Mouse (Mus musculus): ENCODE results near the gene AC124502.3. TPM values are rescaled to one million over a fixed set of nuclear protein-coding genes. Genes with fewer than 3 reads are reported as not detected.
A peak's percentile ranks its signal among the peaks of the same experiment; 100 is the strongest.
"Not testable (repeated sequence)": the region's sequence is repeated elsewhere in the genome, so short reads cannot be mapped to it uniquely, and the experiment has no call there.

The AC124502.3 gene
- total RNA-seq, 2 experiments from 2014 or later, result 0.46 to 0.59 TPM

DNA sequence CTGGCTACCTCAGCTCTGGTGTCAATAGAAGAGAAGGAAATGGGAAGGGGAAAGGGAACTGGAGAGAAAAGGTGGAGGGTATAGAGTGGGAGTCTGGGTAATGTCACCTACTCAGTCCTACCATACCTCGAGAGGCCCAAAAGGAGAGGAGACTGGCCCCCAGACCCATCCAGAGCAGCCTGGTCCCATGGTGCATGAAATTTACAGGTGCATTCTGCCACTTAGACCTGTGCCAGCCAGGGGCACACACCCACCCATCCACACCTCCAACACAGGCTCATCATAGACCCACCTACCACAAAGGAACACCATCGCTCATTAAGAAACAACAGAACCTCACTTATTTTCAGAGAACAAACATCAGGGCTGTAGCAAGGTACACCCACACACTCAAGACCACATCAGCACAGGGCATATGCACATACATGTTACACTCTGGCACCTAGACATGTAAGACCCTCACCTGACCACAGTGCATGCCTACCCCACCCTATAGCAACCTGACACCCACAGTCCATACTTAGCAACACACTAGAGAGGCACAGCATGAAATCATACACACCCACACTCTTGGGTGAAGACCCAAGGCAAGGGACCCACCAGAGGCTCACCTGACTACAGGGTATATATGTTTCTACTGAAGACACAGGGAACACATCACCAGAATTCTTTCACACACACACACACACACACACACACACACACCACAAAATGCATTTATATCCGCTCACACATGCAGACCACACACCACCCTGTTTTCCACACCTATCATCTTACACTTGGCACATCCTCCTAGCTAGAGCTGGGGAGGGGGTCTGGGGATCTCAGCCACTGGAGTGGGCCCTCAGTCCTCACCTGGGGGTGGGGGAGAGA is 45.5 kb downstream of the AC124502.3 start:
- H3K27ac ChIP-seq, result no peak overlapping the region
- H3K4me3 ChIP-seq, result no peak overlapping the region
- no peak for TF ChIP-seq CTCF (IDR thresholded peaks at IDR 0.05)
- DNase-seq, result no peak
- intact Hi-C loops (cut with DNase I), result no loop called here

DNA sequence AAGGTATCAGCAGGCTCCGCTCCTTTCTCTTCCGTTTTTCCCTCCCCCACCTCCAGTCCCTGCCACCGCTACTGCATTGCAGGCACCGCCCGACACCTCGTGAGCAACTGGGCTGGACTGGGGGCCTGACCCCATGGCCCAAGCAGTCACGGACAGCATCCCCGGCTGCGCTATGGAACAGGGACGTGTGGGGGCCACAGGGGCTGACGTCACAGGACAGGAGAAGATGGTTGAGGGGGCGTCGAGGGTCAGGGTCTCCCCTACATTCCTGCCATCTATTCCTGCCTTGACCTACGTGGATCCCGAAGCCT is 46.1 kb downstream of the AC124502.3 start:
- no peak for TF ChIP-seq CTCF (IDR thresholded peaks at IDR 0.05)
- no peak overlapping the region for H3K27ac ChIP-seq
- intact Hi-C loops (cut with DNase I), result loop anchor here (5.0 kb wide), 1 partner anchor 42 kb away; the partner anchor contains the start of gene Brms1
- DNase-seq, result no peak
- peak overlapping the region; percentile 72 for H3K4me3 ChIP-seq

DNA sequence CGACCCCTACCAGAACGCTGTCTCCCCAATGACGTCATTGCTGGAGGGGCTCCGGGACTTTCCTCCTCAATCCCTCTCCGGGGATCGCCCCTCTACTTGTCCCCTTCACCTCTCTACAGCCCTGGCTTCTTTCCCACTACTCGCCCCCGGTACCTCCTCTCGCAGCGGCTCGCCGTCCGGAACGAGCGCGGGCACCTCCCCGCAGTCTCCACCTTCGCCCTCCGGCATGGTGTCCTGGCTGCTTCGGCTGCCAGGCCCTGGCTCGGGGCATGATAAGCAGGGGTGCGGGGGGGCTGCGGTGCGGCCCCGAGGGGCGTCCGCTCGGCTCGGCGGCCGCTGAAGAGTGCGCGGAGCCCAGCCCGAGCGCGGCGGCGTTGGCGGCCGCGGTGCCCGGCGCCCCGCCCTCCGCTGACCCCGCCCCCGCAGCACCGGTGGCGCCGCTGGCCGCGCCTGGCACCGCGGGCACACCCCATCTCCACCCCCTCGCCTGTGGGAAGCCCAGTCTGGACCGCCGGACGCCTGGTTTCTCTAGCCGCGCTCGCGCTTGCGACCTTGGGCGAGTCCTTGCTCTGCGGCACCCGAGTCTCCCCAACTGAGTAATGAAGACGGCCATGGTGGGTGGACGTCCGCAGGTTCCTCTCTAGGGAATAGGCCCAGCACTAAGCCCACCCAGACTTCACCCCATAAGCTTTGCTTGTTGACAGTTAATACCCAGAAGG is 46.6 kb downstream of the AC124502.3 start, which contains the start of gene Tmem151a:
Gene Tmem151a (minus strand): TSS at position 387 of the 719 bp plus-strand sequence.
- intact Hi-C loops (cut with DNase I), result loop anchor here (5.0 kb wide), 1 partner anchor 43 kb away; the partner anchor contains the start of gene Brms1
- no peak for TF ChIP-seq CTCF (IDR thresholded peaks at IDR 0.05)
- H3K27ac ChIP-seq, result no peak within 1 kb of the TSS
- peak; percentile 66 for DNase-seq
- H3K4me3 ChIP-seq, result peak within 1 kb of the TSS; percentile 72

DNA sequence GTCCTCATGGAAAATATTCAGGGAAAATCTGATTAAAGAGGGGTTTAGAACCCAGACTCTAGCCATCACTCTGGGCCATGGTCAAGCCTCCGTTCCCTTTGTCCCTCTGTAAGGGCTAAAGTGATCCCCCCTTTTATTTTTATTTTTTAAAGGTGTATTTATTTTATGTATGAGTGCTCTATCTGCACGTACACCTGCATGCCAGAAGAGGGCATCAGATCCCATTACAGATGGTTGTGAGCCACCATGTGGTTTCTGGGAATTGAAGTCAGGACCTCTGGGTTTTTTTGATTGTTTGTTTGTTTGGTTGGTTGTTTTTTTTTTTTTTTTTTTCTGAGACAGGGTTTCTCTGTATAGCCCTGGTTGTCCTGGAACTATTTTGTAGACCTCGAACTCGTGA is 47.8 kb downstream of the AC124502.3 start:
- intact Hi-C loops (cut with DNase I), result loop anchor here (5.0 kb wide), 1 partner anchor 44 kb away; the partner anchor contains the start of gene Brms1
- DNase-seq, H3K4me3 ChIP-seq, H3K27ac ChIP-seq: not testable (repeated sequence)

DNA sequence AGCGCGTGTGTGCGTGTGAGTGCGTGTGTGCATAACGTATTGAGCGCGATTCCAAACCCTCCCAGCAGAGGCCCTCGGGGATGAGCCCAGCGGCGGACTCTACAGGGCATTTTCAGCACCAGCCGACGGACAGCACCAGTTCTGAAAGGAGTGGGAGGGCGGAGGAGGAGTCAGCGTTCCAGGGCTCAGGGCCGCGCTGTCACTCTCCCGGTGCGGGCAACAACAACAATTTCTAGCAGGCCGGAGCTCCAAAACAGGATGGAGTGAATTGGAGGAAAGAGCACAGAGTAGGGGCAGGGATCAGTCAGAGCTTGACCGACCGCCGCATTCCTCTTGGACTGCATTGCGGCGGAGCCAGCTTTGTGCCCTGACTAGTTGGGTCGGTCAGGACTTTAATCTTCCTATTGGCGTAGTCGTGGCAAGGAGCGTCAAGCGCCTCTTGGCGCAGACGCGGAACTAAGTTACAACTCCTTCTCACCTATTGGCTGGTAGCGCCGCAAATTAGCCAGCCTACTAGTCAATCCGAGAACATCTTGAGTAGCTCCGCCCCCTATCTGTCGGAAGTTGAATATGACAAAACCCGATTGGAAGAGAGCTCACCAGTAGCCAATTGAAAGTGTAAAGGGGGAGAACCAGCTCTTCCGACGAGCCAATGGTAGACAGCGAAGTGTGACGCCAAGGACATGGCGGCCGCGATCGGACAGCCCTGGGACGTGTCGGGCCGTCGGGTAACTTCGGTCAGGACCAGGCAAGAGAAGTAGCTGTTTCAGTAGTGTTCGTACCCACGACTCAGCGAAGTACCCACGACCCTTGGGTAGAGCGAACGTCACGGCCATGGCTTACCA is 49.4 kb downstream of the AC124502.3 start, which contains the start of gene Yif1a:
Gene Yif1a (plus strand): TSS at position 655 of the 845 bp plus-strand sequence.
- TF ChIP-seq CTCF (IDR thresholded peaks at IDR 0.05), result peak; percentile 60
- Histone ChIP-seq H3K4me3 (peak within 1 kb of the TSS; percentile 86), H3K27ac (peak within 1 kb of the TSS; percentile 95)
- intact Hi-C loops (cut with DNase I), result loop anchor here (5.0 kb wide), 1 partner anchor 46 kb away; the partner anchor contains the start of gene Brms1
- DNase-seq, result peak; percentile 93

DNA sequence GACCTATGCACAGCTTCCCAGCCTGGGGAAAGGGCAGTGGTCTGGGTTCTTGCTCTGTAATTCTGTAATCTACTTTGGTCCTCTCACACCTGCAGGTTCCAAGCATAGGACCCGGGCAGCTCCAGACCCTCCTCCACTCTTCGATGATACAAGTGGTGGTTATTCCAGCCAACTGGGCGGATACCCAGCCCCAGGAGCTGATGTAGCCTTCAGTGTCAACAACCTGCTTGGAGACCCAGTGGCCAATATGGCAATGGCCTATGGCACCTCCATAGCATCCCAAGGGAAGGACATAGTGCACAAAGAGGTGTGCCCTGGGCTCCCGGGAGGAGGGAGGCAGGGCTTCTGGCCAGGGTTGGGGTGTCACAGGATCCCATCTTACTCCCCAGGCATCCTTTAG is 50.6 kb downstream of the AC124502.3 start:
- intact Hi-C loops (cut with DNase I), result loop anchor here (5.0 kb wide), 1 partner anchor 47 kb away; the partner anchor contains the start of gene Brms1

DNA sequence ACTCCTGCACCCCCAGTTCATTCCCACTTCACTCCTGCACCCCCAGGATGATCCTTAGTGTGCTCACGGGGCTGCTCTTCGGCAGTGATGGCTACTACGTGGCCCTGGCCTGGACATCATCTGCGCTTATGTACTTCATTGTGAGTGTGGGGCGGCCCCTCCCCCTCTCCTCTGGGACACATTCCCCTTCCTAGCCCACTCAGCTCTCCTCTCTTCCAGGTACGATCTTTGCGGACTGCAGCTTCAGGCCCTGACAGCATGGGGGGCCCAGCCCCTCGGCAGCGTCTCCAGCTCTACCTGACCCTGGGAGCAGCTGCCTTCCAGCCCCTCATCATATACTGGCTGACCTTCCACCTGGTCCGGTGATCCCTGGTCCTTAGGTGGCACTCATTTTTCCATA is 53.4 kb downstream of the AC124502.3 start:
- no peak for DNase-seq
- intact Hi-C loops (cut with DNase I), result loop anchor here (5.0 kb wide), 1 partner anchor 40 kb away; no protein-coding TSS in a partner anchor
- TF ChIP-seq CTCF (IDR thresholded peaks at IDR 0.05), result no peak
- Histone ChIP-seq H3K4me3 (no peak overlapping the region), H3K27ac (no peak overlapping the region)

More for the DNA sequence above, 50.6 kb downstream of the AC124502.3 start:
- no peak for DNase-seq
- Histone ChIP-seq H3K27ac (no peak overlapping the region), H3K4me3 (peak overlapping the region; percentile 86)
- no peak for TF ChIP-seq CTCF (IDR thresholded peaks at IDR 0.05)

DNA sequence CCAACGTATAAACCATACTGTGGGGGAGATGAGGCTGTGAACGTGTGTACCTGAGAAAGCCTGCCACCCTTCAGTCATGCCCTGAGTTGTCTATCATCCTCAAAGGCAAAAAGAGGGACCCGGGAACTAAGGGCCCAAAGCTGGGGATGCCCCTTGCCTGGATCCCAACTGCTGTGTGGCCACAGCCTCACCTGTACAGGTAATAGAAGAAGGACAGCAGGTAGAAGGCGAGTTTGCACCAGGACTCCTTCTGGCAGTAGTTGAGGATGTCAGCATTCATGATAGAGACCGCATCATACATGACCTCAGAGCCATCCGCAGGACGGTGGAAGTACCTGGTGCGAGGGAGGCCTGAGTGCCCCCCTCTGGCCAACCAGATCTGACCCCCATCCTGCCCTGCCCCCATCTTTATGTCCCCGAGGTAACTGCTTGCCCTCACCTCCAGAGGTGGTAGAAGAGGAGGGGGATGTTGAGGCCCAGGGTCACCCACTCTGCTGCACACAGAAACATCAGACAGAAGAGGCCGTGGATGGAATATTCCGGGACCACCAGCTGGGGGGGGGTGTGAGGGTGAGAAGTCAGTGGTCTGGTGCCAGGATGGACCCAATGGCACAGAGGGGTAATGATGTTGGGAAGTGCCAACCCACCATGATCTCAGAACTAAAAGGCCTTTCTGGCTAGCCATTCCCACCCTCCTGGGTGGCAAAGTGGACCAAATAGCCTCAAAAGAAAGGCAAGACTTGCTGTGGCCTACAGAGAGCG is 55.0 kb downstream of the AC124502.3 start:
- no peak for TF ChIP-seq CTCF (IDR thresholded peaks at IDR 0.05)
- Histone ChIP-seq H3K27ac (no peak overlapping the region), H3K4me3 (no peak overlapping the region)
- no peak for DNase-seq
- intact Hi-C loops (cut with DNase I), result loop anchor here (5.0 kb wide), 1 partner anchor 39 kb away; no protein-coding TSS in a partner anchor

DNA sequence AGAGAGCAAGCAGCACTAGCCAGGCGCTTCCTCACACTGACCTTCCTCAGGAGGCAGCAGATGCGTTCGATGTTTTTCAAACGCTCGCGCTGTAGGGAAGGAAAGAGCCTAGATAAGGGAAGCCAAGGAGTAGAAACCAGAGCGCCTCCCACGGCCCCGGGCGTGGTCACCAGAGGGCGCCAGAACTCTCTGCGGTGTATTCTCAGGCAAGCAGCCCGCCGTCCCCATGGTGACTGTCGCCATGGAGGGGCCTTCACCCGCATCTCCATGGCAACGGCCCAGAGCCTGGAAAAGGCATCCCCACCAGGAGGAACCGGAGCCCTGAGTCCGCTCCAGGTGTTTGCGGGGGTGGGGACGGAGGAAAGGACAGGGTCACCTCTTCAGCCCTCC is 55.5 kb downstream of the AC124502.3 start:
- no peak overlapping the region for H3K4me3 ChIP-seq
- DNase-seq, result peak; percentile 92
- intact Hi-C loops (cut with DNase I), result loop anchor here (5.0 kb wide), 1 partner anchor 38 kb away; no protein-coding TSS in a partner anchor
- no peak overlapping the region for H3K27ac ChIP-seq
- peak; percentile 93 for TF ChIP-seq CTCF (IDR thresholded peaks at IDR 0.05)

DNA sequence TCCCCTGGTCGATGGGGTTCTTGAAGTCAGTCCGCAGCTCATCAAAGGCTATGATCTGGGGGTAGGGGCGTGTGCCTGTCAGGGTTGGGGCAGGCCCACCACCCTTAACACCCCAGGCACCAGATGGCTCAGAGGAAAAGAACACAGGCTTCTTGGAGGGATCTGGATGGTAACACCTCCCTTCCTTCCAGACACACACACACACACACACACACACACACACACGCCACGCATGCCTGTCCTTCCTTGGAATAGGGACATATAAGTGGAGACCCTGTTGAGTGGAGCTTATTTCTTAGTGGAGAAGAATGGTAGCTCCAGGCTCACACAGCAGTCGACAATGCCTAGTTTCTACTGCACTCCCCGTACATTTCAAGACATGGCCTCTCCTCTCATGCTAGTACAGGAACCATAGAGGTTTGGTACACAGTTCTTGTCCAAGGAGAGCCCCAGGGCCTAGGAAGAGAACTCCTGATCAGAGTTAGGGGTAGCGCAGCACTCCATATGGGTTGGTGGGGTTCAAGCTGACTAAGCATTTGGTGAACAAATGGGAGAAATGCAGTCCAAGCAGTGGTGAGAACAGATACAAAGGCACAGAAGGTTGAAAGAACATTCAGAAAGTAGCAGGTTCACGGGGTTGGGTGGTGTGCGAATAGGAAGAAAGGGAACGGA is 56.2 kb downstream of the AC124502.3 start:
- H3K27ac ChIP-seq, result no peak overlapping the region
- no peak for TF ChIP-seq CTCF (IDR thresholded peaks at IDR 0.05)
- no peak overlapping the region for H3K4me3 ChIP-seq

More for the DNA sequence above, 56.2 kb downstream of the AC124502.3 start:
- no peak for DNase-seq
- intact Hi-C loops (cut with DNase I), result loop anchor here (5.0 kb wide), 1 partner anchor 37 kb away; no protein-coding TSS in a partner anchor

All from gastrocnemius, adult 2 months (tissue).